Mouse (Mus musculus): ENCODE data around the gene Plppr3. TPM values are rescaled to one million over a fixed set of nuclear protein-coding genes. Genes with fewer than 3 reads are reported as not detected.

The Plppr3 gene
- polyA plus RNA-seq, 1 experiment from 2014 or later = 5.8 TPM

- 62% methylated on average over 19 of the region's 19 CpGs for WGBS (ENCODE audit: insufficient replicate concordance)
- DNase-seq = no peak
- no peak for ATAC-seq (ENCODE audit: low read depth)
These were observed 8.6 kb downstream of the Plppr3 start for GRCm38 (mm10) chr10:79865801-79866295.

GRCm38 (mm10) chr10:79865189-79865601 lies 9.2 kb downstream of the Plppr3 start:
- peaks cover 52% of the 10 kb centered on the region for H3K36me3 ChIP-seq
- no peak overlapping the region for H3K4me2 ChIP-seq
- 63% methylated on average over 12 of the region's 12 CpGs for WGBS (ENCODE audit: insufficient replicate concordance)
- H3K27ac ChIP-seq = 0 out of 2 replicates have a peak overlapping the region, but pooled peaks have one; percentile 36
- H3K4me1 ChIP-seq (replicated peaks) = peaks cover 9% of the 10 kb centered on the region
- ATAC-seq (ENCODE audit: low read depth) (peak; percentile 31), DNase-seq (no peak)
- H3K27me3 ChIP-seq = no peaks in the 10 kb centered on the region
- H3K9me3 ChIP-seq (replicated peaks) = no peaks in the 10 kb centered on the region
- H3K4me3 ChIP-seq (replicated peaks) = no peak overlapping the region
- no peak overlapping the region for H3K9ac ChIP-seq

More at GRCm38 (mm10) chr10:79865801-79866295, 8.6 kb downstream of the Plppr3 start:
- H3K9me3 ChIP-seq (replicated peaks) = no peaks in the 10 kb centered on the region
- H3K9ac ChIP-seq = no peak overlapping the region
- peaks cover 9% of the 10 kb centered on the region for H3K4me1 ChIP-seq (replicated peaks)
- H3K4me3 ChIP-seq (replicated peaks) = no peak overlapping the region
- peaks cover 46% of the 10 kb centered on the region for H3K36me3 ChIP-seq
- no peak overlapping the region for H3K27ac ChIP-seq
- no peak overlapping the region for H3K4me2 ChIP-seq
- H3K27me3 ChIP-seq = no peaks in the 10 kb centered on the region

GRCm38 (mm10) chr10:79864351-79865188 lies 9.9 kb downstream of the Plppr3 start:
- Histone ChIP-seq H3K9ac (no peak overlapping the region), H3K4me1 (replicated peaks) (peaks cover 15% of the 10 kb centered on the region), H3K36me3 (peaks cover 59% of the 10 kb centered on the region), H3K4me3 (replicated peaks) (no peak overlapping the region), H3K27ac (no peak overlapping the region), H3K4me2 (no peak overlapping the region), H3K9me3 (replicated peaks) (no peaks in the 10 kb centered on the region), H3K27me3 (no peaks in the 10 kb centered on the region)
- WGBS (ENCODE audit: insufficient replicate concordance) = 58% methylated on average over 10 of the region's 10 CpGs
- ATAC-seq (ENCODE audit: low read depth) = peak; percentile 19
- DNase-seq = no peak

- ATAC-seq (ENCODE audit: low read depth) = no peak
- Histone ChIP-seq H3K4me3 (replicated peaks) (no peak overlapping the region), H3K4me2 (no peak overlapping the region), H3K9me3 (replicated peaks) (no peaks in the 10 kb centered on the region), H3K9ac (no peak overlapping the region), H3K27me3 (no peaks in the 10 kb centered on the region), H3K4me1 (replicated peaks) (peaks cover 29% of the 10 kb centered on the region), H3K27ac (no peak overlapping the region), H3K36me3 (peaks cover 75% of the 10 kb centered on the region)
- WGBS (ENCODE audit: insufficient replicate concordance) = 74% methylated on average over 10 of the region's 10 CpGs
- no peak for DNase-seq
These were observed 11.5 kb downstream of the Plppr3 start for GRCm38 (mm10) chr10:79862925-79863324.

- Histone ChIP-seq H3K9ac (no peak overlapping the region), H3K4me2 (no peak overlapping the region), H3K4me1 (replicated peaks) (peaks cover 36% of the 10 kb centered on the region), H3K27ac (no peak overlapping the region), H3K36me3 (peaks cover 82% of the 10 kb centered on the region), H3K4me3 (replicated peaks) (no peak overlapping the region), H3K27me3 (no peaks in the 10 kb centered on the region), H3K9me3 (replicated peaks) (no peaks in the 10 kb centered on the region)
- WGBS (ENCODE audit: insufficient replicate concordance) = 89% methylated on average over 23 of the region's 23 CpGs
- DNase-seq = no peak
- ATAC-seq (ENCODE audit: low read depth) = no peak
These were observed 12.2 kb downstream of the Plppr3 start for GRCm38 (mm10) chr10:79862049-79862788.

GRCm38 (mm10) chr10:79861230-79862048 lies 13.0 kb downstream of the Plppr3 start:
- Histone ChIP-seq H3K4me3 (replicated peaks) (no peak overlapping the region), H3K9ac (no peak overlapping the region), H3K4me1 (replicated peaks) (peaks cover 44% of the 10 kb centered on the region), H3K27me3 (no peaks in the 10 kb centered on the region), H3K27ac (no peak overlapping the region), H3K36me3 (peaks cover 90% of the 10 kb centered on the region), H3K4me2 (no peak overlapping the region), H3K9me3 (replicated peaks) (no peaks in the 10 kb centered on the region)
- no peak for DNase-seq
- no peak for ATAC-seq (ENCODE audit: low read depth)
- 89% methylated on average over 25 of the region's 25 CpGs for WGBS (ENCODE audit: insufficient replicate concordance)

GRCm38 (mm10) chr10:79860079-79860911 lies 14.1 kb downstream of the Plppr3 start:
- ATAC-seq (ENCODE audit: low read depth) (no peak), DNase-seq (no peak)
- 93% methylated on average over 26 of the region's 26 CpGs for WGBS (ENCODE audit: insufficient replicate concordance)
- Histone ChIP-seq H3K36me3 (peaks cover 95% of the 10 kb centered on the region), H3K4me1 (replicated peaks) (peaks cover 53% of the 10 kb centered on the region), H3K4me3 (replicated peaks) (no peak overlapping the region), H3K4me2 (no peak overlapping the region), H3K27ac (no peak overlapping the region), H3K9ac (no peak overlapping the region), H3K9me3 (replicated peaks) (no peaks in the 10 kb centered on the region), H3K27me3 (no peaks in the 10 kb centered on the region)

- ATAC-seq (ENCODE audit: low read depth) = no peak
- DNase-seq = no peak
These were observed 15.3 kb downstream of the Plppr3 start for GRCm38 (mm10) chr10:79859116-79859515.

GRCm38 (mm10) chr10:79858416-79859074 lies 15.9 kb downstream of the Plppr3 start:
- Histone ChIP-seq H3K4me2 (peak overlapping the region; percentile 91), H3K4me1 (replicated peaks) (peaks cover 50% of the 10 kb centered on the region), H3K4me3 (replicated peaks) (0 out of 2 replicates have a peak overlapping the region, but pooled peaks have one; percentile 95), H3K9me3 (replicated peaks) (no peaks in the 10 kb centered on the region), H3K9ac (peak overlapping the region; percentile 96), H3K27me3 (no peaks in the 10 kb centered on the region), H3K27ac (peak overlapping the region; percentile 98; the same call in 1 of the 2 replicates), H3K36me3 (peaks cover 78% of the 10 kb centered on the region)
- DNase-seq (no peak), ATAC-seq (ENCODE audit: low read depth) (no peak)
- 67% methylated on average over 17 of the region's 17 CpGs for WGBS (ENCODE audit: insufficient replicate concordance)

More at GRCm38 (mm10) chr10:79859116-79859515, 15.3 kb downstream of the Plppr3 start:
- no peak overlapping the region for H3K27ac ChIP-seq
- H3K4me2 ChIP-seq = no peak overlapping the region
- H3K9ac ChIP-seq = no peak overlapping the region
- 86% methylated on average over 11 of the region's 11 CpGs for WGBS (ENCODE audit: insufficient replicate concordance)
- H3K4me1 ChIP-seq (replicated peaks) = peaks cover 46% of the 10 kb centered on the region
- H3K4me3 ChIP-seq (replicated peaks) = no peak overlapping the region
- H3K27me3 ChIP-seq = no peaks in the 10 kb centered on the region
- H3K9me3 ChIP-seq (replicated peaks) = no peaks in the 10 kb centered on the region
- peaks cover 83% of the 10 kb centered on the region for H3K36me3 ChIP-seq

- Histone ChIP-seq H3K9me3 (replicated peaks) (no peaks in the 10 kb centered on the region), H3K4me2 (peak overlapping the region; percentile 91), H3K9ac (peak overlapping the region; percentile 96), H3K27ac (peak overlapping the region; percentile 98), H3K27me3 (no peaks in the 10 kb centered on the region), H3K4me1 (replicated peaks) (peaks cover 57% of the 10 kb centered on the region), H3K4me3 (replicated peaks) (peak overlapping the region; percentile 95), H3K36me3 (peaks cover 71% of the 10 kb centered on the region)
- DNase-seq = no peak
- WGBS (ENCODE audit: insufficient replicate concordance) = 83% methylated on average over 2 of the region's 2 CpGs
- no peak for ATAC-seq (ENCODE audit: low read depth)
These were observed 16.5 kb downstream of the Plppr3 start for GRCm38 (mm10) chr10:79857894-79858293.

All from liver, embryonic 13.5 days (tissue).